Comparison of ENCODE assay signal across 15 mouse cellular contexts in genomic region chr9:65661029-65661428, GRCm38 (mm10). TPM values are rescaled to one million over a fixed set of nuclear protein-coding genes. Genes with fewer than 3 reads are reported as not detected.
A peak's percentile ranks its signal among the peaks of the same experiment; 100 is the strongest.
DNase-seq lines count a peak whose midpoint lies in the region; ATAC-seq lines count a peak whose summit lies in the region.
"Had no signal": no experiment of that assay in that cellular context is flagged by ENCODE, and none has a peak within 500 bp of the region (broad histone marks: within the 10 kb centered on the region; RNA-seq: fewer than 3 reads in every experiment).

No protein-coding gene starts in this region.

- no peak overlapping the region for H3K4me2 ChIP-seq in kidney, embryonic 14.5 days (replicated peaks; ENCODE audit: low read depth, low read length)
- H3K4me2 ChIP-seq: hindbrain, embryonic 15.5 days had no signal

- no peaks in the 10 kb centered on the region for H3K4me1 ChIP-seq in kidney, embryonic 14.5 days (ENCODE audit: control insufficient read depth, insufficient read depth, low read length)
- H3K4me1 ChIP-seq: hindbrain, embryonic 15.5 days had no signal

- no peaks in the 10 kb centered on the region for H3K9me3 ChIP-seq in kidney, embryonic 14.5 days (ENCODE audit: control insufficient read depth, low read length)
- H3K9me3 ChIP-seq: embryonic facial prominence, embryonic 10.5 days; forebrain, embryonic 10.5 days; hindbrain, embryonic 15.5 days; midbrain, embryonic 10.5 days had no signal

- no peaks in the 10 kb centered on the region for H3K36me3 ChIP-seq in kidney, embryonic 14.5 days (ENCODE audit: control insufficient read depth, insufficient read depth, low read length)
- H3K36me3 ChIP-seq: embryonic facial prominence, embryonic 10.5 days; forebrain, embryonic 10.5 days; hindbrain, embryonic 15.5 days; midbrain, embryonic 10.5 days had no signal

- WGBS in kidney, embryonic 14.5 days: 56% methylated on average over 5 of the region's 5 CpGs

- no peak for ATAC-seq in kidney, embryonic 14.5 days (ENCODE audit: low FRiP score, low TSS enrichment)

- H3K27me3 ChIP-seq in kidney, embryonic 14.5 days (ENCODE audit: control insufficient read depth, insufficient read depth, low read length): no peaks in the 10 kb centered on the region
- H3K27me3 ChIP-seq: hindbrain, embryonic 15.5 days had no signal

- H3K9ac ChIP-seq in kidney, embryonic 14.5 days (ENCODE audit: low read depth, low read length): no peak overlapping the region
- H3K9ac ChIP-seq: hindbrain, embryonic 15.5 days had no signal

- H3K27ac ChIP-seq in kidney, embryonic 14.5 days (ENCODE audit: low read depth, low read length): no peak overlapping the region
- H3K27ac ChIP-seq: embryonic facial prominence, embryonic 10.5 days; forebrain, embryonic 10.5 days; hindbrain, embryonic 15.5 days; midbrain, embryonic 10.5 days had no signal

- DNase-seq in adrenal gland, postnatal 14 days: peak; percentile 67
- no peak for DNase-seq in adrenal gland, adult 8-10 months
- DNase-seq in kidney, adult 18-20 months: peak; percentile 44
- peak; percentile 55 for DNase-seq in retina, embryonic 14.5 days (ENCODE audit: low spot score)
- no peak for DNase-seq in retina, postnatal 1 day
- DNase-seq in thymus, postnatal 0 days (ENCODE audit: low spot score): no peak
- no peak for DNase-seq in MN1 (ENCODE audit: low spot score)
- DNase-seq: cerebellum, adult 11-12 months; layer of hippocampus, postnatal 36 days; thymus, postnatal 4 days had no signal

- no peak overlapping the region for H3K4me3 ChIP-seq in kidney, embryonic 14.5 days (ENCODE audit: low read length)
- H3K4me3 ChIP-seq: embryonic facial prominence, embryonic 10.5 days; forebrain, embryonic 10.5 days; hindbrain, embryonic 15.5 days; midbrain, embryonic 10.5 days had no signal

RNA-seq across cellular contexts. Expression of gene Oaz2, which starts 6.8 kb away (rescaled TPM):
- 133 and 148 TPM in 2 replicates for total RNA-seq in adrenal gland, postnatal 14 days (2021)
- 100 to 1,000 TPM; 138 to 203 (median 175) TPM for total RNA-seq in adrenal gland, adult 8-10 months (2022)
- polyA plus RNA-seq in kidney, embryonic 14.5 days (2014; fragmentation: Nextera tagmentation; extraction: Ambion mirVana): 194 and 204 TPM in 2 replicates
- polyA plus RNA-seq in thymus, postnatal 0 days (2015; fragmentation: Nextera tagmentation; extraction: Ambion mirVana): 113 and 118 TPM in 2 replicates

RNA-seq across cellular contexts. Expression of gene Rbpms2, which starts 31.6 kb away (rescaled TPM):
- 61.0 and 61.5 TPM in 2 replicates for total RNA-seq in adrenal gland, postnatal 14 days (2021)
- total RNA-seq in adrenal gland, adult 8-10 months (2022): 100 to 1,000 TPM in 1 of 4 experiments, 10 to 100 TPM in 3; 50.0 to 107 (median 75.9) TPM
- 22.4 and 29.1 TPM in 2 replicates for polyA plus RNA-seq in kidney, embryonic 14.5 days (2014; fragmentation: Nextera tagmentation; extraction: Ambion mirVana)
- polyA plus RNA-seq in thymus, postnatal 0 days (2015; fragmentation: Nextera tagmentation; extraction: Ambion mirVana): 1.8 and 2.0 TPM in 2 replicates

Comparison
In these comparisons a context has a peak if more than half of its experiments do, and no peak if none do; other contexts are left out.
1. DNase-seq: peak in adrenal gland, postnatal 14 days (single experiment), kidney, adult 18-20 months (single experiment) and retina, embryonic 14.5 days (single experiment); none in adrenal gland, adult 8-10 months (single experiment), retina, postnatal 1 day (single experiment), thymus, postnatal 0 days (single experiment) and MN1 (single experiment).